Mouse (Mus musculus): ENCODE data around the gene Ext2. TPM values are rescaled to one million over a fixed set of nuclear protein-coding genes. Genes with fewer than 3 reads are reported as not detected.

Gene Ext2
- polyA plus RNA-seq (2014; fragmentation: Nextera tagmentation; extraction: Ambion mirVana): 78.3 and 78.6 TPM in 2 replicates

DNA sequence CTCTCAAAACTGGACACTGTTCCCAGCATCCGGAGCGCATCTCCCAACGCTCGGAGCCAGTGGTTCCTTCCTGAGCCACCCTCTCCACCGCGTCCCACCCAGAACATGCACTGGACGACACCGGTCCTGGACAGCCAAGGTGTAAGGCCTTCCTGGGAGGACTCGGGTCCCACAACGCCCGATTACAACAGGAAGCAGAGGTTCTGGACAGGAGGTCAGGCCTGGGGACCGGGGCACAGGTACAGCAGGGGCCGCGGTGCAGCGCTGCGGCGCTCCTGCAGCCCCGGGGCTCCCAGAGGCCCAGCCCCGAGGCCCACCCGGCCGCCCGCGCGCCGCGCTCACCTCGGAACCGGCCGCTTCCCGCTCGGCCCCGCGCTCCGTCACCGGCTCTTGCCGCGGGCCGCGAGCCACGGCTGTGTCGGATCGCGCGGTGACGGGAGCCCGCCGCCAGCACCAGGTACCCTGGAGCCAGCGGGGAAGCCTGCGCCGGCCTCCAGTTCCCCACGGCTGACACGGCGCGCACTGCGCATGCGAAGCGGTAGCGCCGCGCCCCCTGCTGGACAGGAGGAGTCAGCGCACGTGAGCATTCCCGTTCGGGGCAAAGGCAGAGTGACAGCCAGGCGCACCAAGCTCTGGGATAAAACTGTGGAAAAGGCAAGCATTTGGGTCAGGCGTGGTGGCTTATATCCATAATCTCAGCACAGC, at the start of gene Ext2:
Ext2 (minus strand) TSS at position 524 of the 705 bp plus-strand sequence.
- Histone ChIP-seq H3K4me3 (ENCODE audit: low read depth, low read length) (peak within 1 kb of the TSS; percentile 86), H3K4me2 (ENCODE audit: low read depth, low read length, severe bottlenecking) (peak within 1 kb of the TSS; percentile 81), H3K9ac (ENCODE audit: low read length) (peak within 1 kb of the TSS; percentile 94), H3K27ac (ENCODE audit: low read depth, low read length) (no peak within 1 kb of the TSS), H3K27me3 (ENCODE audit: control insufficient read depth, insufficient read depth, low read length) (no peaks in the 10 kb centered on the region), H3K9me3 (ENCODE audit: control insufficient read depth, low read length) (no peaks in the 10 kb centered on the region), H3K36me3 (ENCODE audit: control insufficient read depth, insufficient read depth, low read length) (no peaks in the 10 kb centered on the region), H3K4me1 (replicated peaks; ENCODE audit: control insufficient read depth, insufficient read depth, low read length) (peaks cover 5% of the 10 kb centered on the region)
- WGBS: 2% methylated on average over 59 of the region's 66 CpGs
- ATAC-seq (replicated peaks; ENCODE audit: low FRiP score) (peak; percentile 92), DNase-seq (ENCODE audit: low spot score) (peak; percentile 96)

GRCm38 (mm10) chr2:93871411-93871925, 49.1 kb upstream of the Ext2 start:
- no peak overlapping the region for H3K4me3 ChIP-seq (ENCODE audit: low read depth, low read length)
- H3K9me3 ChIP-seq (ENCODE audit: control insufficient read depth, low read length): no peaks in the 10 kb centered on the region
- H3K4me2 ChIP-seq (ENCODE audit: low read depth, low read length, severe bottlenecking): no peak overlapping the region
- no peak for DNase-seq (ENCODE audit: low spot score)
- H3K4me1 ChIP-seq (replicated peaks; ENCODE audit: control insufficient read depth, insufficient read depth, low read length): peaks cover 7% of the 10 kb centered on the region; the same call in 1 of the 2 replicates
- WGBS: 88% methylated on average over 4 of the region's 4 CpGs
- no peaks in the 10 kb centered on the region for H3K36me3 ChIP-seq (ENCODE audit: control insufficient read depth, insufficient read depth, low read length)
- ATAC-seq (replicated peaks; ENCODE audit: low FRiP score): no peak
- no peaks in the 10 kb centered on the region for H3K27me3 ChIP-seq (ENCODE audit: control insufficient read depth, insufficient read depth, low read length)
- H3K27ac ChIP-seq (ENCODE audit: low read depth, low read length): no peak overlapping the region
- no peak overlapping the region for H3K9ac ChIP-seq (ENCODE audit: low read length)

DNA sequence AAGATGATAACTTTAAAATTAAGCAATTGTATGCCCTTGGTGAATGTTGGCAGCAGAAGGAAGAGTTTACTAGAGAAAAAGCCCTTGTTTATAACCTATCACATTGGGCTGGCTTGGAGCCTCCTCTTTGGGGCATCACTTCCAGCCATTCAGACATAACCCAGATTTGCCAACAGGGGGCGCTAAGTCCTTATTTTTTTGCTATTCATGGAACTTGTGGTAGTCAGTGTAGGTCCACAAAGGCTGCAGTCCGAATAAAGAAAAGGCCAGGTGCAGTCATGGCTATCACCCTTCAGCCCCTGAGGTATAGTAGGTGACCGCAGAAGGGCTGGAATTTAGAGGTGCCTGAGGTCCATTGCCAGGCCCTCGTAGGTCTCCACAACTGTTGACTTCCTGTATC, 48.5 kb upstream of the Ext2 start:
- no peak overlapping the region for H3K4me2 ChIP-seq (ENCODE audit: low read depth, low read length, severe bottlenecking)
- no peak overlapping the region for H3K27ac ChIP-seq (ENCODE audit: low read depth, low read length)
- no peak overlapping the region for H3K9ac ChIP-seq (ENCODE audit: low read length)
- ATAC-seq (replicated peaks; ENCODE audit: low FRiP score) (peak; percentile 63), DNase-seq (ENCODE audit: low spot score) (peak; percentile 83)
- no peak overlapping the region for H3K4me3 ChIP-seq (ENCODE audit: low read depth, low read length)
- 41% methylated on average over 4 of the region's 4 CpGs for WGBS
- H3K36me3 ChIP-seq (ENCODE audit: control insufficient read depth, insufficient read depth, low read length): no peaks in the 10 kb centered on the region
- peaks cover 7% of the 10 kb centered on the region; the same call in 1 of the 2 replicates for H3K4me1 ChIP-seq (replicated peaks; ENCODE audit: control insufficient read depth, insufficient read depth, low read length)
- H3K27me3 ChIP-seq (ENCODE audit: control insufficient read depth, insufficient read depth, low read length): no peaks in the 10 kb centered on the region
- H3K9me3 ChIP-seq (ENCODE audit: control insufficient read depth, low read length): no peaks in the 10 kb centered on the region

GRCm38 (mm10) chr2:93869107-93869600, 46.8 kb upstream of the Ext2 start, which contains the start of gene Accsl:
Gene Accsl (minus strand): TSS chr2:93869157.
- no peak within 1 kb of the TSS for H3K9ac ChIP-seq (ENCODE audit: low read length)
- ATAC-seq (replicated peaks; ENCODE audit: low FRiP score) (no peak), DNase-seq (ENCODE audit: low spot score) (no peak)
- no peaks in the 10 kb centered on the region for H3K36me3 ChIP-seq (ENCODE audit: control insufficient read depth, insufficient read depth, low read length)
- no peaks in the 10 kb centered on the region for H3K9me3 ChIP-seq (ENCODE audit: control insufficient read depth, low read length)
- no peaks in the 10 kb centered on the region for H3K27me3 ChIP-seq (ENCODE audit: control insufficient read depth, insufficient read depth, low read length)
- H3K27ac ChIP-seq (ENCODE audit: low read depth, low read length): no peak within 1 kb of the TSS
- H3K4me1 ChIP-seq (replicated peaks; ENCODE audit: control insufficient read depth, insufficient read depth, low read length): peaks cover 7% of the 10 kb centered on the region; the same call in 1 of the 2 replicates
- no peak within 1 kb of the TSS for H3K4me2 ChIP-seq (ENCODE audit: low read depth, low read length, severe bottlenecking)
- no peak within 1 kb of the TSS for H3K4me3 ChIP-seq (ENCODE audit: low read depth, low read length)
- WGBS: 73% methylated on average over 7 of the region's 7 CpGs

DNA sequence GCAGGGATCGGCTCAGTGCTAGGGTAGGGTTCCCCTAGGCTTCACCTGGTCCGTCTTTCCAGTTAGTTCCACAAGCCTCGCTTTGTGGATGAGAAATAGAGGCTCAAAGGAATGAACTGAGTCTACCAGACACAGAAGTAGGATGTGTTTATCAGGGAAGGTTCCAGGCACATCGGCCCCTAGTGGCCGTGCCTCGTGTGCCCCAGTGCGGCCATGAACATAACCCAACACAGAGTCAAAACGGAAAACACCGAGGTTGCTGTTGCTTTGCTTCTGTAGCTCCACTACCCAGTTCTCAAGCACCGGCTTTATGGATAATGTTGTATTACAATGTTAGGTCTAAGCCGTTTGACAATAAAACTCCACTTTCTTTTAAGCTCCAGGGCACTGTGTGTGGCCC, 46.2 kb upstream of the Ext2 start:
- no peaks in the 10 kb centered on the region for H3K36me3 ChIP-seq (ENCODE audit: control insufficient read depth, insufficient read depth, low read length)
- no peaks in the 10 kb centered on the region for H3K27me3 ChIP-seq (ENCODE audit: control insufficient read depth, insufficient read depth, low read length)
- WGBS: 83% methylated on average over 11 of the region's 11 CpGs
- no peak for DNase-seq (ENCODE audit: low spot score)
- H3K27ac ChIP-seq (ENCODE audit: low read depth, low read length): no peak overlapping the region
- no peak overlapping the region for H3K4me2 ChIP-seq (ENCODE audit: low read depth, low read length, severe bottlenecking)
- ATAC-seq (replicated peaks; ENCODE audit: low FRiP score): no peak
- H3K9me3 ChIP-seq (ENCODE audit: control insufficient read depth, low read length): no peaks in the 10 kb centered on the region
- no peak overlapping the region for H3K9ac ChIP-seq (ENCODE audit: low read length)
- peaks cover 4% of the 10 kb centered on the region; the same call in 1 of the 2 replicates for H3K4me1 ChIP-seq (replicated peaks; ENCODE audit: control insufficient read depth, insufficient read depth, low read length)
- no peak overlapping the region for H3K4me3 ChIP-seq (ENCODE audit: low read depth, low read length)

GRCm38 (mm10) chr2:93863229-93863628, 40.9 kb upstream of the Ext2 start:
- Histone ChIP-seq H3K36me3 (ENCODE audit: control insufficient read depth, insufficient read depth, low read length) (no peaks in the 10 kb centered on the region), H3K4me1 (replicated peaks; ENCODE audit: control insufficient read depth, insufficient read depth, low read length) (no peaks in the 10 kb centered on the region), H3K4me3 (ENCODE audit: low read depth, low read length) (no peak overlapping the region), H3K27ac (ENCODE audit: low read depth, low read length) (no peak overlapping the region), H3K9me3 (ENCODE audit: control insufficient read depth, low read length) (no peaks in the 10 kb centered on the region), H3K9ac (ENCODE audit: low read length) (no peak overlapping the region), H3K27me3 (ENCODE audit: control insufficient read depth, insufficient read depth, low read length) (no peaks in the 10 kb centered on the region), H3K4me2 (ENCODE audit: low read depth, low read length, severe bottlenecking) (no peak overlapping the region)
- WGBS: 58% methylated on average over 4 of the region's 4 CpGs
- DNase-seq (ENCODE audit: low spot score): no peak
- no peak for ATAC-seq (replicated peaks; ENCODE audit: low FRiP score)

GRCm38 (mm10) chr2:93858845-93859244, 36.5 kb upstream of the Ext2 start:
- Histone ChIP-seq H3K36me3 (ENCODE audit: control insufficient read depth, insufficient read depth, low read length) (no peaks in the 10 kb centered on the region), H3K9me3 (ENCODE audit: control insufficient read depth, low read length) (no peaks in the 10 kb centered on the region), H3K9ac (ENCODE audit: low read length) (no peak overlapping the region), H3K27ac (ENCODE audit: low read depth, low read length) (no peak overlapping the region), H3K27me3 (ENCODE audit: control insufficient read depth, insufficient read depth, low read length) (no peaks in the 10 kb centered on the region), H3K4me1 (replicated peaks; ENCODE audit: control insufficient read depth, insufficient read depth, low read length) (no peaks in the 10 kb centered on the region), H3K4me3 (ENCODE audit: low read depth, low read length) (no peak overlapping the region), H3K4me2 (ENCODE audit: low read depth, low read length, severe bottlenecking) (no peak overlapping the region)
- 74% methylated on average over 12 of the region's 12 CpGs for WGBS
- DNase-seq (ENCODE audit: low spot score) (no peak), ATAC-seq (replicated peaks; ENCODE audit: low FRiP score) (no peak)

DNA sequence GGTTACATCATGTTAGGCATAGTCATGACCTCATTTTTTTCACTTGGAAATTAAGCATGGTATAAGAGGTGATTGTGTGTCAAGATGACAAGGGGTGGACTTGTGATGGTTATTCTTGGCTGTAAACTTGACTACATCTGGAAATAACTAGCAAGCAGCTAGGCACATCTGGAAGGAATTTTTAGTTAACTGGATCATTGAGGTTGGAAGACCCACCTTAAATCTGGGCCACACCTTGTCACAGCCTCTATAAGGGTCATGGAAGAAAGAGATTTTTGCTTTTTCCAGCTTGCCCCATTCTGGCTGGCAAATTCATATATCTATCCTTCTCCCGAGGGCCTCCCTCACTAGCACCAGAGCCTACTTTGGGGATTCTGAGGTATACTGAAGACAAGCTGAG, 28.9 kb upstream of the Ext2 start:
- no peak for DNase-seq (ENCODE audit: low spot score)
- no peak overlapping the region for H3K9ac ChIP-seq (ENCODE audit: low read length)
- no peak for ATAC-seq (replicated peaks; ENCODE audit: low FRiP score)
- no peaks in the 10 kb centered on the region for H3K27me3 ChIP-seq (ENCODE audit: control insufficient read depth, insufficient read depth, low read length)
- H3K9me3 ChIP-seq (ENCODE audit: control insufficient read depth, low read length): no peaks in the 10 kb centered on the region
- no peaks in the 10 kb centered on the region for H3K36me3 ChIP-seq (ENCODE audit: control insufficient read depth, insufficient read depth, low read length)
- H3K4me3 ChIP-seq (ENCODE audit: low read depth, low read length): no peak overlapping the region
- no peak overlapping the region for H3K4me2 ChIP-seq (ENCODE audit: low read depth, low read length, severe bottlenecking)
- peaks cover 2% of the 10 kb centered on the region; the same call in 1 of the 2 replicates for H3K4me1 ChIP-seq (replicated peaks; ENCODE audit: control insufficient read depth, insufficient read depth, low read length)
- no peak overlapping the region for H3K27ac ChIP-seq (ENCODE audit: low read depth, low read length)
- 79% methylated on average over 1 of the region's 1 CpGs for WGBS

All from forebrain, embryonic 11.5 days (tissue).